Mouse (Mus musculus) olfactory bulb, adult 2 months (tissue): ENCODE measurements around the gene Zfp446. TPM values are rescaled to one million over a fixed set of nuclear protein-coding genes. Genes with fewer than 3 reads are reported as not detected.
A peak's percentile ranks its signal among the peaks of the same experiment; 100 is the strongest.

Experiments used
- H3K27ac ChIP-seq: fragments of 200-500 bp; 2 replicates; pipeline ENCODE4 v1.5.1; 2012; ENCODE audit warnings: low read depth, low read length; ENCODE audit not compliant: insufficient read depth
- H3K4me1 ChIP-seq: fragments of 200-500 bp; 2 replicates; pipeline ENCODE4 v1.6.1; 2012; ENCODE audit warnings: low read length; ENCODE audit not compliant: control insufficient read depth, insufficient read depth
- H3K4me3 ChIP-seq: fragments of 200-500 bp; 2 replicates; pipeline ENCODE4 v1.5.1; 2012; ENCODE audit warnings: mild to moderate bottlenecking, low read depth, low read length, moderate library complexity; ENCODE audit not compliant: insufficient read depth
- CTCF ChIP-seq: fragments of 200-500 bp; IDR thresholded peaks from 2 replicates; pipeline ENCODE4 v1.5.1; 2012; ENCODE audit warnings: low read depth, mild to moderate bottlenecking, low read length, moderate library complexity; ENCODE audit not compliant: insufficient read depth
- POLR2A ChIP-seq: fragments of 200-500 bp; IDR thresholded peaks from 2 replicates; pipeline ENCODE4 v1.6.1; 2012; ENCODE audit warnings: mild to moderate bottlenecking, low read depth, low read length, moderate library complexity; ENCODE audit not compliant: insufficient read depth
- WGBS: fragments of 180-500 bp; shearing (Covaris S2); methylation state at CpG from one replicate; pipeline ENCODE4 v1.1.7; 2018; 5-methylcytosine and 5-hydroxymethylcytosine counted together
- polyA plus RNA-seq: library from polyadenylated mRNA; stranded (reverse); fragments of >200 nt; gene quantifications from 2 replicates; pipeline ENCODE4 v1.2.4, GENCODE M21; 2012; ENCODE audit warnings: low replicate concordance; ENCODE audit not compliant: missing spikeins, insufficient read depth, insufficient read length

The Zfp446 gene
- polyA plus RNA-seq, 1 experiment: not detected

- no peak overlapping the region for H3K4me3 ChIP-seq
Measured at GRCm38 (mm10) chr7:13001584-13001983, 23.9 kb downstream of the Zfp446 start.

GRCm38 (mm10) chr7:13003380-13003779, 25.7 kb downstream of the Zfp446 start:
- TF ChIP-seq POLR2A (no peak), CTCF (no peak)
- 81% methylated on average over 5 of the region's 5 CpGs for WGBS
- Histone ChIP-seq H3K4me3 (no peak overlapping the region), H3K27ac (no peak overlapping the region), H3K4me1 (peaks cover 9% of the 10 kb centered on the region; the same call in 1 of the 2 replicates)

More at GRCm38 (mm10) chr7:13001584-13001983, 23.9 kb downstream of the Zfp446 start:
- H3K4me1 ChIP-seq: peaks cover 4% of the 10 kb centered on the region; the same call in 1 of the 2 replicates
- H3K27ac ChIP-seq: no peak overlapping the region
- WGBS: 77% methylated on average over 1 of the region's 1 CpGs
- TF ChIP-seq POLR2A (no peak), CTCF (no peak)

GRCm38 (mm10) chr7:13006011-13006410, 28.4 kb downstream of the Zfp446 start:
- WGBS: 88% methylated on average over 17 of the region's 17 CpGs
- Histone ChIP-seq H3K4me3 (no peak overlapping the region), H3K27ac (no peak overlapping the region), H3K4me1 (peaks cover 16% of the 10 kb centered on the region)
- TF ChIP-seq CTCF: no peak
- TF ChIP-seq POLR2A: no peak

- H3K27ac ChIP-seq: no peak overlapping the region
- H3K4me3 ChIP-seq: no peak overlapping the region
- H3K4me1 ChIP-seq: peaks cover 16% of the 10 kb centered on the region
- 83% methylated on average over 10 of the region's 10 CpGs for WGBS
- no peak for TF ChIP-seq CTCF
- TF ChIP-seq POLR2A: no peak
Measured at GRCm38 (mm10) chr7:13006531-13006930, 28.9 kb downstream of the Zfp446 start.

- WGBS: 63% methylated on average over 57 of the region's 57 CpGs
- Histone ChIP-seq H3K27ac (no peak overlapping the region), H3K4me3 (no peak overlapping the region), H3K4me1 (peaks cover 16% of the 10 kb centered on the region)
- TF ChIP-seq CTCF (no peak), POLR2A (no peak)
Measured at GRCm38 (mm10) chr7:13007341-13008092, 29.9 kb downstream of the Zfp446 start.

- Histone ChIP-seq H3K27ac (peak overlapping the region; percentile 93), H3K4me3 (peak overlapping the region; percentile 80), H3K4me1 (peaks cover 16% of the 10 kb centered on the region)
- under 1% methylated on average over 42 of the region's 42 CpGs for WGBS
- TF ChIP-seq CTCF (peak; percentile 100), POLR2A (peak; percentile 45)
Measured at GRCm38 (mm10) chr7:13009143-13010004, 31.7 kb downstream of the Zfp446 start.

- 6% methylated on average over 26 of the region's 26 CpGs for WGBS
- Histone ChIP-seq H3K4me1 (peaks cover 16% of the 10 kb centered on the region), H3K4me3 (peak within 1 kb of the TSS; percentile 80), H3K27ac (peak within 1 kb of the TSS; percentile 93)
- TF ChIP-seq POLR2A (no peak), CTCF (no peak)
Measured at GRCm38 (mm10) chr7:13010005-13010908, 32.6 kb downstream of the Zfp446 start, which contains the start of gene Zbtb45. Gene Zbtb45 (minus strand): TSS chr7:13010034.

- Histone ChIP-seq H3K27ac (no peak overlapping the region), H3K4me1 (peaks cover 7% of the 10 kb centered on the region), H3K4me3 (no peak overlapping the region)
- WGBS: 68% methylated on average over 4 of the region's 4 CpGs
- TF ChIP-seq POLR2A (no peak), CTCF (no peak)
Measured at GRCm38 (mm10) chr7:13013671-13014070, 36.0 kb downstream of the Zfp446 start.
